Mouse (Mus musculus) urinary bladder, postnatal 4 days (tissue): Measurements from ENCODE around the gene Clec16a.

Experiments used
- DNase-seq, 2 experiments: peaks; one replicate each; pipeline ENCODE4 v3.0.0; 2021 to 2022; ENCODE audit warnings: low spot score in 2 of 2

Clec16a gene

DNA sequence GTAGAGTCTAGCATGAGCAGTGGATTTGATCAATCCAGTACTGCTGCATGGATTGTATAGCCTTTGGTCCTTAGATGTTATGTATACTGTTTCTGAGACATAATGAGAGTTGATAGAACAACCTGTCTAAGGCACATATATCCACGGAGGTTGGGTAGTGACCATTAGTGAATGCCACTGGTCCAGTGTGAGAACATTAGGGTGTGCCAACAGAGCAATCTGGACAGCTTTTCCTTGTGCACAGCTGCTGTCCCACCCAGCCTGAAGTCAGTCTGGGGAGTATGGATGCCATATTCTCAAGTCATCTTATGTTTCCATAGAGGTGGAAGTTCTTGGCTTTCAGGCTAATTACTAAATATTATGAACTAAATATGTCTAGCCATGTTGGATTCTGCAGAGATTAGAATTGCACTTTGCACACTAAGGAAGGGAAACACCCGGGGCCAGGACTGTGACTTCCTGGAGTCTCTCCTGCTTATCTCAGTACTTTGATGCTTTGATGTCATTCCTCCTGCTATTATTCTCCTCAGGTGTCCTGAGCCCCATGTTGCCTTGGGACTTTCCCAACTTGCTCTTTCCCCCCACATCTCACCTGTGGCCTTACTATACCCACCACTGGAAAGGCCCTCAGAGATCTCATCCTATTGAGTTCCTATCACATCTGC is 36.2 kb downstream of the Clec16a start:
- no peak for DNase-seq

DNA sequence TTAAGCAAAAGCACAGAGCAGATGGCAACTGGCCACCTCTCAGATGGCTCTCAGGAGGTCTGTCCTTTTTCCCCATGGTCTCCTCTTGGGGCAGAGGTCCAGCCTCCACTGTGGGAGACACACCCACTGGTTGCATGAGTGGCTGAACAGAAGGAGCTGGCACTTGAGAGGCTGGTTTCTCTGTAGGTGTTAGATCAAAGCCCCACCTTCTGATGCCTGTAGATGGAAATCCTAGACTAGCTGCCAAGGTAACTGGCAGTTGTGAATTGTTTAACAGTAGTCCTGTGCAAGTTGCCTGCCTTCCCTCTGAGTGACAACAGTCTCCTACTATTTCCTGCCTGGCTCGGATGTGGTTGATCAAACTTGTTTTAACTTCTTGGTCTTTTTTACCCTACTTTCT is 40.0 kb downstream of the Clec16a start:
- DNase-seq, result no peak

DNA sequence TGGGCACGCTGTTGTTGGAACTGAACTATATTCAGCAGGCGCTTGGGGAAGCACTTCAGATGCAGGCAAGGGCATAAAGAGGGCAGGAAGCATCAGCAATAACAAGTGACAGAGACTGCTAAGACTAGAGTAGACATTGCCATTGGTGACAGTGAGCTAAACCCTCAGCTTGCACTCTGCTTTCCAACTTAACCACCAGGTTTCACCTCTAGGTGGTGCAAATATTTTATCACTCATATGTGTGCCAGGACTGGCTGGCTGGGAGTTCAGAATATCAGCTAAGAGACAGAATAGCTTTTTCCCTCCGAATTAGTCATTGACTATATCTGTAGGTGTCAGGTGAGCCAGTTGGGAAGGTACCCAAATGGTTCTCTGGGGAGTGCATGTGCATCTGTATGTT is 41.4 kb downstream of the Clec16a start:
- DNase-seq, result no peak

DNA sequence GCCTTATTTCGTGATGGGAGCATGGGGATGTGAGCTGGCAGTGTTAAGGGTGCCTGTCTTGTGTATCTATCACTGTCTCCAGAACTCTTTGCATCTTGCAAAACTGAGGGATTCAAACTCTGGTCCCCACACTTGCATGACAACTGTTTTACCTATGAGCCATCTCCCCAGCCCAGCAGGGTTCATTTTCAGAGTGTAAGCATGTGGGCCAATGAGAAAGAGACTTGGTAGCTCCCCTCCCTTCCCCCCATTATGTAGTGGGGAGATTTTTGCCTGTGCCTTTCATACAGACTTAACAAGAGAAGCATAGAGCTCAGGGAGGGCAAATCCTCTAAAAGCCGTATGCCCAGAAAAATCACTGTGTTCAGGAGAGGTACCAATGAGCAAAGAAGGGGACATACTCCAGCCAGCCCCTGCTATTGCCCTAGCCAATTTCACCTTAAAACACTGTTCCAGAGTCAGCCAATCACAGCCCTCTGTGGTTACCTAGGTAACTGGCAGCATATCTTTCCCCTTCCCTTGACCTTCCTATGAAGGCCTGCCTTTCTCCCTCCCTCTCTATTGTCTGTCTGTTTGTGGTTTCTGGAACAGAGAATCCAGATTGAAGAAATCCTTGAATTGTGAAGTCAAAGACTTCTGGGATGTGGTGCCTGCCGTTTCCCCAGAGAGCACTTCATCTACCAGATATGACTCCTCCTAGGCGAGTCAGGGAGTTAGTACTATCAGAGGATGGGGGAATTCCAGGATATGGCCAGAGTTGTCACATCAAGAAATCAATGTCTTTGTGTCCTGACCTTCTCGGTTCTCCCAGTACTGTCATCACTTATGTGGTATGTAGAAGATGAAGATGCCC is 55.0 kb downstream of the Clec16a start:
- DNase-seq, result no peak

DNA sequence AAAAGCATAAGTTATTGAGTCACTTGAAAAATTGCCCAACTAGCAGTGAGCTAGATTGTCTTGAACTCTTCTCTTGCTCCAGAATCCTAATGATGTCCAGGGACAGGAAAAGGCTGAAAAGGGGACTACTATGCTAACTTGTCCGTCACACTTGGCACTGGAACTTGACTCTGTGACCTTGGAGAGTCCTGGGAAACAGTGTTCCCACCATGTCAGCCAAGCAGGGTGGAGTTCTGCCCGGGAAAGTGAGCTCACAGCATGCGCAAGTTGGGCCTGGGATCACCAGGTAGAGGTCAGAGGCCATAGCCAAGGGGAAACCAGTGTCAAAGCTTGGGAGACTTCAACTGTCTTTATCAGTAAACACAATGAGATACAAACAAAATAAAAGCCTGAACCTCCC is 62.7 kb downstream of the Clec16a start:
- DNase-seq, result no peak

DNA sequence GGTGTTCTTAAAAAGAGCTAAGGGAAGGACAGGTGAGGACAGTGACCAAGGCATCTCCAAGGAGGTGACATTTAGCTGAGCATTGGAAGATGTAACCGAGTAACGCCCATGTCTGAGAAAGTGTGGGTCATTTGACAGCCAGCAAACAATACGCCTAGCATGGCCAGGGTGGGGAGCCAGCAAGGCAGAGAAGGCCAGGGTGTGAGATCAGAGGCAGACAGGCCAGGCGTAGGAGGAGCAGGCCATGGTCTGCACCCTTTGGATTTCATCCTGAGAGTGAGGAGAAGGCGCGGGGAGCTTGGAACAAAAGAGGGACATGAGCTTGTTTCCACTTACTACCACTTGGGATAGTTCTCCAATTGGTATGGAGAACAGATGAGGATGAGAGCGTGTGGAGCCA is 64.8 kb downstream of the Clec16a start:
- DNase-seq, result no peak

DNA sequence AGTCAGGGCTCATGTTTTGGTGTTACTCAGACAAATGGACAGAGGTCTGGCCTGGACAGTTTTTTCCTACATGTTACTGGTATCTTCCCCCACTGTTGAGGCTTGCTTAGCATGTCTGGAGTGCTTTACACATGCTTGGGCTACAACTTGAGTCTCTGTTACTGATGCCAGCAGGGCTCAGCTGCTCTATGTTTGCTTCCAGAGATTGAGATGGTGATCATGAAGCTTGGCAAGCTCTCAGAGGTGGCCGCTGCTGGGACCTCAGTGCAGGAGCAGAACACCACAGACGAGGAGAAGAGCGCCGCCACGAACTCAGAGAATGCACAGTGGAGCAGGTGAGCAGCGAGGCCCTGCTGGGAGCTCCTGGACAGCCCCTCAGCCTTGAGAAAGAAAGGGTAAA is 65.7 kb downstream of the Clec16a start:
- no peak for DNase-seq

DNA sequence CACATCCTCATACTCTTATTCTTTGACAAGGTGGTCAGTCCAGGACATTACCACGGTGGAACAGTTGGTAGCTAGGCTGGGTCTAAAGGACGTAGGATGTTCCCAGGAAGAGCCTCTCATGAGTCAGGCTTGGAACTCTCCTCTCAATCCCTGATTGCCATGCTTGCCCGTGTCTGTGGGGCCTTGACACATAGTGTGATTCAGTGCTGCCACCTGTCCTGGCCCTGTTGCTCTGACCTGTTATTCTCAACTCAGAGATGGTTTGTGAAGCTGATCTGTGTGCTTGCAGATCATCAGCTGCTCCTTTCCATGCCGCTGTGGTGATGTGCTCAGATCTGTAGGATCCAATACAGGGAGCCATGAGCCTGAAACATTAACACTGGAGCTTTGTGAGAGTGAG is 66.2 kb downstream of the Clec16a start:
- DNase-seq, result no peak

DNA sequence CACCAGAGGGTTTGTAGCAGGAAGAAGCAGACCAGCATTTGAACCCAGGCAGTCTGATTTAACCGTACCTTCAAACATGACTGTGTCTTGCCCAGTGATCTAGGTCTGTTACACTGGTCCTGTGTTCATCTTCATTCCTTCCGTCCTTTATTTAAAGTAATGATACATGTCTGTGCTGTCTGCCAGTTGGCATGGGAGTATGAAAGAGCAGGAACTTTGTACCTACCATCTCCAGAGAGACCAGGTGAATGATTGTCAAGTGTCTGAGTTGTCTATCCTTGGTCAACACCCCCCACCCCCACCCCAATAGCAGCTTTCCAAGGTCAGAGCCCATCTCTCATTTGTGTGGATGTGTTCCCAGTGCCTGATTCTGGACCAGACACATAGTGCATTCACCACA is 68.9 kb downstream of the Clec16a start:
- DNase-seq, result no peak

DNA sequence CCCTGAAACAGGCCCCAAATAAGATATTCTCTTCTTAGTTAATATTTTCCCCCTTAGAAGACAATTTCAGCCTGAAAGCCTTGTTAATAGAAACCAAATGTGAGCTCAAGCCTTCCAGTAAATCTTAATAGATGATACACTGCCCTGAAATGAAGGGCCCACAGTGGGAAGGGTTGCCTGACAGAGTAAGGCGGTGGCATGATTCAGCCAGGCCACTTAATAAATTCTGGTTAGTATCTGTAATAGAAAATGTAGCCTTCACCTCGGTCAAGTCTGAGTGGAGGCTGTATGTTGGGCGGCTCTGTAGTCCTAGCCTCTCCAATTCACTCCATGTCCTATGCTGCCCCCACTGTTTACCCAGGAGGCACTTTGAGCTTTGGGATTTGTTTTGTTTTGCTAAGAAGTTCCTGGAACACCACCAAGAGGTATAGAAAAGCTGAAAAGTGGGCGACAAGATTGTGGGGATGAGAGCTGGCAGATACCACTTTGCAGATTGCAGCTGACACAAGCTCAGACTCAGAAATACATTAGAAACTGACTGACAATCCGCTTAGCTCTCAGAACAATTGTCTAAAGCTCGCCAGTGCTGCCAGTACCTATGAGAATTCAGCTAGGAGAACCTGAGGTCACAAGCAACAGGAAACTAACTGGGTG is 75.9 kb downstream of the Clec16a start:
- DNase-seq, result no peak

DNA sequence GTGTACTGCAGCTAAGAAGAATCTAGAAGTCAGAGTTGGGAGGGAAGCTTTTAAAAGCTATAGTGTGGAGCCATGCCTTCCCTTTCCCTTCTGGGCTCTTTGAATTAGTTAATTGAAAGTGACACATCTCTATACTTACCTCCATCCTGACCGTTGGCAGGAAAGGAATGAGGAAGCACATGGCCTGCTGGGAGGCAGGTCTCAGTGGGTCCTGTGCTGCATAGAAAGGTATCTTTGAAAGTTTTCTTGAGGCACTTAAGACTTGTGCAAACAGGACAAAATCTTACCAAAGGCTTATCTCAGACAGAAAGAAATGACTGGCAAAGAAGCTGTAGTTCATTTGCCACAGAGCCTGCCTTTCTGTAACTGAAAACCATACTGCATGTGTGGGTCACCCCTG is 76.6 kb downstream of the Clec16a start:
- no peak for DNase-seq

DNA sequence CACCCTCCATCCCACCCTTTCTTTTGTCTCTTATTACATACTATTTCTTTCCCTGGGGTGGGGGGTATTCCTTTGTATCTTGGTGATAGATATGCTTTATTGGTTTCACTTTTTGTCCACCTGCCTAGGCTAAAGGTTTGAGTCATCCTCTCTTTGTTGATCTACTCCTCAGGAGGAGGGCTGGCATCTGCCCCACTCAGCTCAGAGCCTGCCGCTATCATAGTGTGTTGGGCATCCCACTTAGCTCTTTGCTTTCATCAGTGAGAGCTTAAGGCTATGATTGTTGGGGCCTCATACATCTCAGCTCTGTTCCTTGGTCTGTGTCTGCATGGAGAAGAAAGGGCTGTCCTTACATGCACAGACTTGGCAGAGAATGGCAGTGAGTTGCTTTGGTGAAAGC is 81.0 kb downstream of the Clec16a start:
- no peak for DNase-seq

DNA sequence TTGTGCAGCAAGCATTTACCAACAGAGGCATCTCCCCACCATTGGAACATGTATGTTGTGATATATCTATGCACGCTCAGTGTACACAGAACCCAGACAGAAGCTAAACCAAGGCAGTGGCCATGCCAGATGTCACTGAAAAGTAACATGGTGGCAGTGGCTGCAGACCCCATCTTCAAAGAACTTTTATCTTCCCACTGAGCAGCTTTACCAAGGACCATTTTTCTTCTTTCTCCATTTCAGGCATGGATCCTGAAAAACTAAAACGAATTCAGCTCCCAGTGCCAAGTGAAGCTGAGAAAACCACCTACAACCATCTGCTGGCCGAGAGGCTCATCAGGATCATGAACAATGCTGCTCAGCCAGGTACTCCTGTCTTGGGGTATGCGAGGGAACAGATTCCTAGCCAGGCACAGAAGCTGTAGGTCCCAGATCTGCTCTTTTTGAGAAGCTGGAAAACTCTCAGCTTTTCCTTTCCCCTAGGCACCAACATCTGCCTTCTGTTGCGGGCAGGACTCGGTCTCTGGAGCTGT is 82.1 kb downstream of the Clec16a start:
- no peak for DNase-seq

DNA sequence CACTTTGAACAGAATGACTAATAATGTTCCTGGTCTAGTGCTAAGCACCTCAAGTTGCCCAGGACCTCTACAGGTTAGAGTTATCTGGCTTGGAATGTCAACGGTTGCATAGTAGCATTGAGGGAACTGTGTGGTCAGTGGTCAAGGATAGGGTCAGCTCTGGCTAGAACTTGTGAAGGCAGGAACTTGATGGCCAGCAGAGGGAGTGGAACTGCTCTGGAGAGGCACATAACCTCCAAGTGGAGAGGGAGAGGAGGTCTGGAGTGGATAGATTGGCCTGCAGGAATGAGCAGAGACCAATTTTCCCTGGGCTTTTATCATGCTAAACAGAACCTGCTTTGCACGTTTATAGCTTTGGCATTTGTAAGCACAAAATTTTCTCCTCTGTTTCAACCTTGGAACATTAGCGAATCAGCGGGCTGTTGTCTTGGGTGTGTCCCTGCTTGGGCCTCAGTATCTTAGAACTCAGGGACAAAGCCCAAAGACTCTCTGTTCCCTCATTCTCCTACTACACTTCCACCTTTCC is 83.0 kb downstream of the Clec16a start:
- no peak for DNase-seq

DNA sequence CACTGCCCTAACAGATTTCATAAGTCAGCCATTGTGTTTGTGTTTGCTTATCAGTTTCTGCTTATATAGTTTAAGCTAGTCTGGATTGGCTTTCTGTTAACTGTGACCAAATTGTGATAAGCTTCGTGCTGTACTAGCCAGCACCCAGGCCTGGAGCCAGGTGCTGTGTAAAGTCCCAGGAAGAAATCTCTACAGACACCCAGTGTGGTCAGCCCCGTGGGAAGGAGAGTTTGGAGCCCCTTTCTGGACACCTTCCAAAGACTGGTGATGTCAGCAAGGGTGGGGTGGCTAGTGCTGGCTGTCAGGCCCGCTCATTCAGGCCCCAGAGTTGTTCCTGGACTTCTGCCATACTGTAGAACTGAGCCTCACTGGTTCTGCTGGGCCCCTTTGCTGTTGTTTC is 83.8 kb downstream of the Clec16a start:
- peak in 1 of 2 experiments; percentile 42 for DNase-seq

DNA sequence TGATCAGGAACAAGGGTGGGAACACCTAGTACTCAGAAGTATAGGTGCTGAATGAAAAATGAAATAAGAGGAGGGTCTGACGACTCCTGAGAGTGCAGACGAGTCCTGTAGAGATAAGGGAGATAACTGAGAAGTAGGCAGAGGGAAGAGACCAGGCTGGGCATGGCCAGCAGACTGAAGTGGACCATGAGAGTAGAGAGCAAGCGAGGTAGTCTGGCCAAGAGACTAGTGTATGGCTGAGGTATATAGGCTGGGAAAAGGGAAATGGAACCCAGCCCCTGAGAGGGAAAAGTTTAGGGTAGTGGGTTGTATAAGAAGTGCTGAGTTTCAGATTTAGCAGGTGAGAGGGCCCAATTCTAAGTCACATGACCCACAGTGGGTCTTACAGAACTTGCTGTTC is 84.2 kb downstream of the Clec16a start:
- no peak for DNase-seq

DNA sequence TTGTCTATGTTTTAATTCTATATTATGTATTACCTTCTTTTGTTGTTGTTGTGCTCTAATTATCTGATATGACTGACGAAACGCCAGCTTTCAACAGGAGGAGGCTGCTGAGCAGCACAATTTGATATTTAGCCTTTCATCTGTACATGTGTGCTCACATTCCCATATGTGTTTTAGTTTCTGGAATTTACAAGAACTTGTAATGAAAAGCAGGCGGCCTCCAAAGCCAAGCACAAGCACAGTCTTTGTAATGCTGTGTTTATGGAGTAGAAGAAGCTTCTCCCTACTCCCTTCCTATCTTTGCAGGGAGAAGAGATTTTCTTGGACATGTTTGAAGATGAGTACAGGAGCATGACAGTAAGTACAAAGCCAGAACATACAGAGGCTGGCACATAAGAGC is 89.8 kb downstream of the Clec16a start:
- no peak for DNase-seq

DNA sequence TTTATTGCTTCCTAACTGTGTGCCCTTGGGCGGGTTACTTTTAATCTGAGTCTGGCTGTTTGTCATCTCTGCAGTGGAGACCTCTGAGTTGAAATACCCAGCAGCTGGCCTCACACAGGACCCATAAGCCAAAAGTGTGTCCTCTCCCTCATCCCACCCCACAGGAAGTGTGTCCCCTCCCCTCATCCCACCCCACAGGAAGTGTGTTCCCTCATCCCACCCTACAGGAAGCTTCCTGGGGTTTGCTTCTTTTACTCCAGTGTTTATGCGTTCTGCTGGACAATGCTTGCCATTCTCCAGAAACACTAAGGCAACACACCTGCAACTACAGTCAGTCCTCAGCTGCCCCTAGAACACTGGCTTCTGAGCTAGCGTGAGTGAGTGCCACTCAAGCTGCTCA is 92.8 kb downstream of the Clec16a start:
- no peak for DNase-seq

DNA sequence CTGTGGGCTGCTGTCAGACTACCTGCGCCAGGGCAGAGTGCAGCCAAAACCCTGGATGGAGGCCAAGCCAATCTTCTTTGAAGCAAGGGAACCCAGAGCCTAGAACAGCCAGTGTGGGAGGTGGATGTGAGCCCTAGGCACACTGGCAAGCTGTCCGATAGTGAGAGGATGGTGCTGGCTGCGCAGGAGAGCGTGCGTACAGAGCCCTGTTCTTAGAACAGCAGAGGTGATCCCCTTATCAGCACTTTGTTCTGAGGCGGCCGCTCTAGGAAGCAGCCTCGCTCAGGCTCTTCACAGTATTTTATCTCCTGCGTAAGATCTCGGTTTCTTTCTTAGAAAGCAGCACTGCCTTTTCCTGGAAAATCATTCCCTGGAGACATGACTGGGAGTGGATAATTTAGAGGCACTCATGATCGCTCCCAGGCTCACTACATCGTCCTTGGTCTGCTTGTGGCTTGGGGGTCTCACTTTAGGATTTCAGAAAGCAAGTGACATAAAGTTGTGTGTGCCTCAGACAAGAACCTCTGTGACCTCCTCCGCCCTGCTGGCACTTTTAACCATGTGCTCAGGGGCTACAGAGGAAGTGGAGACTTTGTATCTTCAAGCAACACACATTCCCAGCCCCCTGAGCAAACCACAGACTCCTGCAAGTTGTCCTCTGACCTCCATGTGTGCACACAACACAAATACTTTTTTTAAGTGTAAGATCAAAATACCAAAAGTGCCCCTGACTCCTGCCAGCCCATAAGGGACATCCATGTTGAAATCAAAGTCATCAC is 94.2 kb downstream of the Clec16a start:
- DNase-seq, result no peak

DNA sequence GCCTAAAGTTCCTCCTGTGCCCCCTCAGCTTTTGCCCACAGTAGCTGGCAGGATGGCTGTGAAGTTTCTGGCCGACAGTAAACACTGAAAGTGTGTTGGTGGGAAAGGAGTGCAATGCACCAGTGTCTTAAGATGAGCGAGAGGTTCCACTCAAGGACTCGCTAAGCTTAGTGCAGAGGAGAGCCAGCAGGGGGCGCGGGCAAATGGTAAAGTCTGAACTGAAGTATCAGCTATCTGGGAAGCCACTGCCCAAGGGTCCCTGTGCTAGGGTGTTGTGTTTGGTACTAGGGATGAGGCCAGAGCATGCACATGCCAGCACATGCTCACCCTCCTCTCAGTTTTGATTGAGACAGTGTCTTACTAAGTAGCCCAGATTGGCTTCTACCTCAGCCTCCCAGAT is 94.9 kb downstream of the Clec16a start:
- peak; percentile 56 to 86 for DNase-seq

DNA sequence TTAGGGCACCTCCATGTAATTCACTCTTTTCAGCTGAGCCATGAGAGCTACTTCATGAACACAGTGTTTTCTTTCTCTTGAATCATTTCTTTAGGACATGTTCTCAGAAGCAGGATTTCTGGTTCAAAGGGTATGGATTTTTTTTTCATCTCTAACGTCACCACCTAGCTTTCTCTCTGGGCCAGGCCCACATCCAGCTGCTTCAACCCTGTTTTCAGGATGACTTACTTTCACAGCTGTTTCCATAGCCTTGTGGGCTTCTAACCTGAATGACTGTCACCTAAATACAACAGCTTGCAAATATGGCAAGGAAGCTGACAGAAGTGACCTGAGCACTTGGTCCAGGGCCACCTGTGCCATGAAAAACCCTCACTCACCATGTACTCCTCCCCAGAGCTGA is 96.0 kb downstream of the Clec16a start:
- no peak for DNase-seq
